Mouse (Mus musculus) right cerebral cortex, postnatal 25 days (tissue): Measurements from ENCODE around the gene Yipf6.
A peak's percentile ranks its signal among the peaks of the same experiment; 100 is the strongest.
"Not testable (repeated sequence)": the region's sequence is repeated elsewhere in the genome, so short reads cannot be mapped to it uniquely, and the experiment has no call there.

ENCODE experiments used
- DNase-seq: peaks from one replicate; pipeline ENCODE4 v3.0.0; 2022

The Yipf6 gene

GRCm38 (mm10) chrX:98936101-98936500, at the start of gene Yipf6:
Yipf6 (plus strand) TSS chrX:98936316.
- DNase-seq = no peak

DNA sequence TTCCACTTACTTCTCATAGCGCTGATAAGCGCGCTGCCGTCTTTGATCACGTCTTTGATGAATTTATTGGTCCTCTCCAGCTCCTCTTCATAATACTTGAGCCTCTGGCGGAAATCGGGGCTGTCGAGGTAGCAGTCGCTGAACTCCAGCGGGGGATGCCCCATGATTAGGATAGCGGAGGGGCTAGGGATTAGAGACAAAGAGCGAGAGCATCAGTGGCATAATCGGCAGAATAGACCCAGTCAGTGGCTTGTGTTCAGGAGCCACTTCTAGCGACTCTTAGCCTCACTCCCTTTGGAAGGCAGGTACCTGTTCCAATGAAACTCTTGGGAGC, 46.1 kb upstream of the Yipf6 start:
- DNase-seq = no peak

- DNase-seq = peak; percentile 72
Observed at GRCm38 (mm10) chrX:98890406-98891116, 45.6 kb upstream of the Yipf6 start, which contains the start of gene Ophn1. Ophn1 (minus strand) TSS chrX:98891025.

GRCm38 (mm10) chrX:98898307-98898706, 37.8 kb upstream of the Yipf6 start:
- no peak for DNase-seq

- DNase-seq = no peak
Observed at GRCm38 (mm10) chrX:98904226-98904625, 31.9 kb upstream of the Yipf6 start.

DNA sequence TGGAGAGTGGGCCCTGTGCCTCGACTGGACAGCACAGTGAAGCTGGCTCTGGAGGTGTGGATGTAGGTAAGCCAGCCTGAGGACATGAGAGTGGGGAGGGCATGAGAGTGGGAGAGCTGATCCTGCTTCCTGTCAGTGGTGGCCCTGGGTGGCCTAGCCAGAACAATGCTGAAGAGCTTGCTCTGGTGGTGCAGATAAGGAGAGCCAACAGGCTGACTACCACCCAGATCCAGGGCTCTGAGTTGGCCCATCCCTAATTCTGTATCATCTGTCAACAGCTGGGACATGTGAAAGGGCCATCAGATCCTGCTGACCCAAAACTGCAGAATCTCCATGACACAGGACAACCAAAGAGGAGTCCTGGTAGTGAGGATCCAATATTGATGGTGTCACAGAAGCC, 27.2 kb upstream of the Yipf6 start:
- no peak for DNase-seq

DNA sequence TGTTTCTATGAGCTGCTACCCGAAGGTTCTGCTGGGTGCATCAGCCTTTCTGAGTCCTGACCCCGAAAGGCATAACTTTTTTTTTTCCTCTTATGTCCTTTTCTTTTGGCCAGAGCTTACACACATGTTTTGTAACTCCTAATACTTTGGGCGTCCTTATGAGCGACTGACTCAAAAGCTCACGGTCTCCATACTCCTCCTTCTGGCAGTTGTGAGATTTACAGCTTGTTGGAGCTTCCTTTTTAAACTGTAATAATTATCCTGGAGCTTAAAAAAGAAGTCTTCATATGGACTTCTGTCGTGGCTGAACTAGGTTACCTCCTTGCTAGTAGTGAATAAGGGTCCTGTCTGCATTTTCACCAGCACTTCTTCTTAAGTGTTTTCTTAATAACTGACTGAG, 16.7 kb upstream of the Yipf6 start:
- DNase-seq = peak; percentile 4

DNA sequence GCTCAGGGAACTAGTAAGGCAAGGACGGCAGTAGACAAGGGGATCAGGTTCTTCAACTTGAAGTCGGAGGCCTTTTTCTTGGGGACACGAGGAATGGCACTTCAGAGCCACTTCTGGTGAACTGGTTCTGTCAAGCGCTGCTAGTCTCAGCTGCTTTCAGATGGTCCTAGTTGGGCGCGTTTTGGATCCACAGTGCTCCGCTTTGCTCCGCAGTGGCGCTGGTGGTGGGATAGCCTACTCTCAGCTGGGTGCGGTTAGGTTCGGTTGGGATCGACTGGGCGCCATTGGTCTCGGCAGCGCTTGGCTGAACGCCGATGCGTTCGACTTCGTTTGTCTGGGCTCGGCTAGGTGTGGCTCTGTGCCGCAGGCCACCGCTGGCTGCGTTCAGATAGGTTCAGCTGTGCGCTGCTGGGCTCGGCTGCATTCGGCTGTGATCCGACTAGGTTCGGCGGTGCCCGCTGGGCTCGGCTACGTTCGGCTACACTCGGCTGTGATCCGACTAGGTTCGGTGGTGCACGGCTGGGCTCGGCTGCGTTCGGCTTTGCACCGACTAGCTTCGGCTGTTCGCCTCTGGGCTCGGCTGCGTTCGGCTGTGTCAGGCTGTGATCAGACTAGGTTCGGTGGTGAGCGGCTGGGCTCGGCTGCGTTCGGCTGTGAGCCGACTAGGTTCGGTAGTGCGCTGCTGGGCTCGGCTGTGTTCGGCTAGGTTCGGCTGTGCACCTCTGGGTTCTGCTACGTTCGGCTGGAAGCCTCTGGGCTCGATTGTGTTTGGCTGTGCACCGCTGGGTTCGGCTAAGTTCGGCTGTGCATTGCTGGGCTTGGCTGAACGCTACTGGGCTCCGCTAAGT, 815 bp downstream of the Yipf6 start:
- DNase-seq = peak; percentile 96

- peak; percentile 91 for DNase-seq
Observed at GRCm38 (mm10) chrX:98937555-98938294, 1.6 kb downstream of the Yipf6 start.

DNA sequence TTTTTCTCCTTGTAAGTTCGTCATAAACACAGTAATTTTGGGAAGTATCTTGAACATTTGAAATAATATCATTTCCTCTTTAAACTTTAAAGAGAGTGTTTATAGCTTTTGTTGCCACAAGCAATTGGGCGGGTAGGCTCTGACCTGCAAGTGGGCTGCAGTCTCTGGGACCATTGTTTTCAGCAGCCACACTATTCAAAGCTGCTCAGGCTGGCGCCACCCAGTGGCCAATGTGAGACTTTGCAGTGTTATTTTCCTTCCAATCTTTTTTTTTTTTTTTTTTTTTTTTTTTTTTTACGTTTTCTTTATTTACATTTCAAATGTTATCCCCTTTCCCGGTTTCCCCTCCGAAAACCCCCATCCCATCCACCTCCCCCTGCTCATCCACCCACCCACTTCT, 17.8 kb downstream of the Yipf6 start:
- no peak for DNase-seq

DNA sequence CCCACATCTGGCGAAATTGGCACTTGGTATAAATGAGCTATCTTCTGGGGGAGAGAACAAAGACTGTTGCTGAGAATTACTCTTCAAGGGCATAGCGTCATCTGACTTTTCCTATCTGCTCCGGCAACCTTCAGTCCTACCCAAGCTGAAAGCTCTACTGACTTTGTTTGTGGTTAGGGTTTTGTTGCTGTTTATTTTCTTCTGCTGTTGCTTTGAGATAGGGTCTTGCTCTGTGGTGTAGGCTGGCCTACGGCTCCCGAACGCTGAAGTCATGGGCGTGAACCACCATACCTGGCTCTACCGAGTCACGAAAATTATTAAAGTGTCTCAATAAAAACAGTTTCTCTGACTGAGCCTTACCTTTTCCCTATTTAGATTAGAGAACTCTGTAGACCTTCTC, 22.2 kb downstream of the Yipf6 start:
- DNase-seq = no peak

DNA sequence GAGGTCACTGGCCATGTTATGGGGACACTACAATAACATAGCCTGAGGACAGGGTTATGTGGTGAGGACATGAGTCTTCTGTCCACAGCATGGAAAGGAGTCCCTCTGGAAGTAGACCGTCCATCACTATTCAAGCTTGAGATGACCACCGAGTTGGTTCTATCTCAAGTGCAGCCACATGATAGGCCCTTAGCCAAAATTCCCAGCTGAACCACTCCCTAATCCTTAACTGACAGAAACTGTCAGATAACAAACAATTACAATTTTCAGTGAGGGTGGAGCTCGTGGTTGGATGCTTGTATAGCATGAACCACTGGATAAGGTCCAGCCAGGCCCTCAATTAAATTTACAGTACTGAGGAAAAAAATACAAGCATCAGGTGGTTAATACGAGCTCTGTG, 22.9 kb downstream of the Yipf6 start:
- DNase-seq = no peak

GRCm38 (mm10) chrX:98963742-98964141, 27.6 kb downstream of the Yipf6 start:
- no peak for DNase-seq

DNA sequence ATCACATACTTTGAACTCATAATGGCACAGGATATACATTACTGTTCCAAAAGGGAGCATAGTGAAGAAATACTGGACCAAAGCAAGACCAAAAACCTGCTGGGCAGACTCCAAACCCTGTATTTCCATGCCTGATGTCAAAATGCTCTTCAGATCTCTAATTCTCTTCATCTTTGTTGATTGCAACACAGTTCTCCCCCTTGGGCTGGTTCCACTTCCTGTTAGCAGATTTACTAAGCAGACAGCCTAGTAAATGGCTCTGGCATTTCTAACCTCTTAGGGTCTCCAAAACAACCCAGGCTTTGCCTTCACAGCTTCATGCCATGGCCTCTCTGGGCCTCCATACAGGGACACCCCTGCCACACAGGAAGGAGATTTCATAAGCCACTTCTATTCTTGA, 28.4 kb downstream of the Yipf6 start:
- DNase-seq = no peak

- not testable (repeated sequence) for DNase-seq
Observed at GRCm38 (mm10) chrX:98986611-98987010, 50.5 kb downstream of the Yipf6 start.

DNA sequence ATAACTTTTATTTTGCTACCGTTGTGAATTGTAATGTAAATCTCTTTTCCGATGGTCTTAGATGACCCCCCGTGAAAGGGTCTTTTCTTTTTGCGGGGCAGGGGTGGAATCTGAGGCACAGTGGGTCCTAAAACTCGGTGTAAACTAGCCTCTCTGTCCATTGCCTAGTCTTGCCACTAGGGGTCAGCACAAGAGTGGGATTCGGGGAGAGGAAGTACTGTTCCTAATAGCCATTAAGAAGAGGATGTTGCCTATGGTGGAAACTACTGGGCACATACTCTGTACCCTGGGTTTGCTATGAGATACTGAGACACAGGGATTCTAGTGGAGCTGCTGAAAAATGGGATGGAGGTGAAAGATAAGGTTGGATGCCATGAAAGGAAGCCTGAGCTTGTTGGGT, 53.5 kb downstream of the Yipf6 start:
- DNase-seq = peak; percentile 23
